Mouse (Mus musculus): ENCODE measurements at regions not wholly inside any gene's neighbourhood (a gene's known extent, or its start where the extent isn't known, plus 50 kb on each side); places are given as distances from the start of the nearest gene placed in this dataset.

- CTCF ChIA-PET: no interaction called here
Observed at GRCm38 (mm10) chr6:49637654-49638053, 184.9 kb upstream of the Npy start.

GRCm38 (mm10) chr6:49641256-49641655, 181.3 kb upstream of the Npy start:
- CTCF ChIA-PET: no interaction called here

GRCm38 (mm10) chr6:49654541-49655130, 167.9 kb upstream of the Npy start:
- CTCF ChIA-PET: no interaction called here

DNA sequence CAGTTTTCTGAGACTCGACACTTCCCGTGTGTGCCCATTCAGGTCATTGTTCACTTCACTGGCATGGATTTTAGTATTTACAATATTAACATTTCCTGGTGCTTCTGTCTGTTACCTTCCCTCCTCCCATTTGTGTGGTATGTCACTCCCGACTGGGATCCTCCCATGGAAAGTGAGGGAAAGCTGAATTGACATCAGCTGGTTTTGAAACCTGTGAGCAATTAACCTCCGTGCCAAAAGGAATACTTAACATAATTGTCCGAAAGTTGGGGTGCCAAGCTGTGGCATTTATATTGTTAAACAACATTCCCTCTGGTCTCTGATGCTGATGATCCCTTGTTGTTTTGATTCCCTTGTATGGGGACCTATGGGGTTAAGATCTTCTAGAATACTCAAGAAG, 167.3 kb upstream of the Npy start:
- CTCF ChIA-PET: no interaction called here

GRCm38 (mm10) chr6:49656359-49657280, 165.9 kb upstream of the Npy start:
- CTCF ChIA-PET: no interaction called here

DNA sequence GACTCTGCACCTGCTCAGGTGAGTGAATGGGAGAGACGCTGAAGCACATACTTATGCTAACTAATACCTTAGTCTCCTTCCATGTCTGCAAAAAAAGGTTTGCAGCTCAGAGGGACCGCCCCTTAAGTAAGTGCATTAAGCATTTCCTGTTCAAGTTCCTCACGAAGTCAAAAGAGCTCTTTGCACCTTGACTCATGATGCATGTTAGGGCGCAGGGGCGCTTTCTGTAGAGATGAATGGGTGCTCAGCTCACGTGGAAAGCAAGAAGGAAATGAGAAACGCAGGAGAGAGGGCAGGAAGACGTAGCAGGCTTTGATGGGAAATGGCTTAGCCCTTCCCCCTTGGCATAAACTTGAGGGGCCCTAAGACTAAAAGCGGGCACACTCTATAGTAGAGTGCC, 164.5 kb upstream of the Npy start:
- CTCF ChIA-PET: no interaction called here

DNA sequence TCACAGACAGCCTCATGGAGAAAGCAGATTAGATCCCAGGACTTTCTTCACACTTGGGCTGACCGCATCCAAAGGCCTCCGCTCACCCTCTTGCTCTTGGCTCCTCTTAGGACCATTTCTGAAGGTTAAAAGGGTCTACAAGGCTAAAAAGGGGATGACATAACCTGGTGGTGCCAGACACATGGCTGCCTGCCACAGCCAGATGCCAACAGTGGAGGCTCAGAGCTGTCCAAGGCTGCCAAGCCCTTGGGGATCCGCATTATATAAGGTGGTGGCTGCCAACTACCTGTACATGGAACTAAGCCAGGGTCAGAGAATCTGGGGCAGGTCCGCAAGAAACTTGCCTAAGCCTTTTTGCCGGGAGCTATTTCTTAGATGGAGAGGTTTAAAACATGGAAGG, 151.5 kb upstream of the Npy start:
- CTCF ChIA-PET: no interaction called here

DNA sequence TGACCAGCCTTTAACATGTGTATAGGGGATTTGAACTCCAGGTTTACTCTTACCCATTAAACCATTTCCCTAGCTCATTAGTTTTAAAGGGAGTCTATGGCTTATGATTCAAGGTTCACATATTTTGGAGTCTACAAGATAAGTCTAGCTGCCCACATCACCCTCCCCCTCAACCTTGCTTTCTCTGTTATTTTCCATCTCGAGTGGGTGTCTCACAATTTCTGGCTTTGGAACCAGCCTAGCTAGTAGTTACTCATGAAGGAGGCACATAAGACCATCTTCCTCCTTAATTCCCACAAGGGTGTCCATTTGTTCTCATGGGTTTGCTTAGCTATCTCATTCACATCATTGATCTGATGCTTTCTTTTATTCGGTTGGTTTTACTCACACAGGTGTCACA, 150.6 kb upstream of the Npy start:
- CTCF ChIA-PET: no interaction called here

- CTCF ChIA-PET: no interaction called here
Observed at GRCm38 (mm10) chr6:49686776-49687175, 135.7 kb upstream of the Npy start.

DNA sequence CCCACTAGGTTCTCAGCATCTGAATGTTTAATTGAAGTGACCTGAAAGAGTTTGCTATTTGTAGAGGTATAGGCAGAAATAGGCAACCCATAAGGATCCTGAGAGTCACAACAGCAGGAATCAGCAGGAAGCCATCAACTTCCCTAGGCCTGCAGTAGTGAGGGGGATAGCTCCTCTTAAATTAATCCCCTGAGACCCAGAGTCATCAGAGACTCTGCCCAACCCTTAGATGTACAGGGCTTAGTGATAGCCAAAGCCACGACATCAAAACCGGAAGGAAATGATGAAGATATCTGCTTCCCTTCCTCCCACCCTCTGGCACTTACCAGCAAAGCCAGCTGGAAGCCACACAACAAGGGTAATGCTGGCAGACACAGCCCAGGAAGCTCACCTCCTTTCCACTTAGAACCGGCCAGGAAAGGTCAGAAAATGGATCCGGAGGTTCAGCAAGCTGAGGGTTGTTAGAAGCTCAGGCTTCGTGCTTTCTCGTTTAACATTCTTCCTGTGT, 130.4 kb upstream of the Npy start:
- CTCF ChIA-PET: no interaction called here

DNA sequence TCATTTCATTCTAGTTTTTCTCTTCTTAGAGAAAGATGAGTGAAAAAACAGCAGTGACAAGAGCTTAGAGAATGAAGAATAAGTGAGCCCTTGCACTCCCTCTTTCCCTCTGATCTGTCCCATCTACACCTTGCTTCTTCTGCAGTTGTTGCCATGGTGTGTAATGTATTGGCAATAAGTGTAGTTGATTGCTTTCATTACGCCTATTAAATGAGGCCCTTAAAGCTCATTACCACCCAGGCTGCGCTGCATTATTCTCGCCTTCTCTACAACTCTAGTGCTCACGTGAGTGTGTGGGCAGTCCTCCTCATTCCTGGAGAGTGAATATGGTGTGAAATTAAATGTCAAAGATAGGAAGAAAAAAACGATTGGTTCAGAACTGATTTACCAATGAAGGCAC, 127.7 kb upstream of the Npy start:
- CTCF ChIA-PET: no interaction called here

- CTCF ChIA-PET: no interaction called here
Observed at GRCm38 (mm10) chr6:49696990-49697389, 125.5 kb upstream of the Npy start.

GRCm38 (mm10) chr6:49701453-49701852, 121.1 kb upstream of the Npy start:
- CTCF ChIA-PET: no interaction called here

DNA sequence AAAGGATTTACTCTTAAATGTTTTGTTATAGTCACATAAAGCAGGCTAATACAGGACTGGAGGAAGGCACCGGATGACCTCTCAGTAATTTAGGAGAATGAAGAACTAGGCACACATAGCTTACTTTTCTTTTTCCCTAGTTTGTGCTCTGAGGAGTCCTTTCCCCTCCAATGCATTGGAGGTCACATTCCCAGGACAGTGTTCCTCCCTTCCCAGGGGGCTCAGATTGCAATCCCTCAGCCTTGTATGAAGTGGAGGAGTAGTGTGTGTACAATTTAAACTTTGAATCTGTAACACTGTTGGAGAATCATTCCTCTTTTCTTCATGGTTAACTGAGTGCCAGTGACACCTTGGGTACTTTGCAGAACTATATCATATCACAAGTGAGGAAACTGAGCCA, 109.5 kb upstream of the Npy start:
- CTCF ChIA-PET: no interaction called here

- CTCF ChIA-PET: no interaction called here
Observed at GRCm38 (mm10) chr6:49716520-49716919, 106.0 kb upstream of the Npy start.

GRCm38 (mm10) chr6:49716945-49717344, 105.6 kb upstream of the Npy start:
- CTCF ChIA-PET: no interaction called here

DNA sequence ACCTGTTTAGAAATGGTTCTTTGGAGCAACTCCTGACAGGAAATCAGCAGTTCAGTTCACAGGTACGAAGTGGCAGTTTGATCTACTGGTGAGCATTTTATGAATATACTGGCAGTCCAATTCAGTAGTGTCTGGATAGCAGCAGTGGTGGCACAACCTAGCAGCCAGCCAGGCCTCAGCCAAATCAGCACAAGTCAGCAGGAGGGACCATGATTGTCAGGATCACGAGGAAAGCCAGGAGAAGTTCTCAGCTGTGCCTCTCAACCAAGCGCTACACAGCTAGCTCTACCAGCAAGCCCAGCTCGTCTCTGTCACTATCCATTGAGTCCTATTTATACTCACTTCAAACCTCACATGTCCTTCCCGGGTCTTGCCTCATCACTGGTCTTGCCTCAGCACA, 89.3 kb upstream of the Npy start:
- CTCF ChIA-PET: no interaction called here

DNA sequence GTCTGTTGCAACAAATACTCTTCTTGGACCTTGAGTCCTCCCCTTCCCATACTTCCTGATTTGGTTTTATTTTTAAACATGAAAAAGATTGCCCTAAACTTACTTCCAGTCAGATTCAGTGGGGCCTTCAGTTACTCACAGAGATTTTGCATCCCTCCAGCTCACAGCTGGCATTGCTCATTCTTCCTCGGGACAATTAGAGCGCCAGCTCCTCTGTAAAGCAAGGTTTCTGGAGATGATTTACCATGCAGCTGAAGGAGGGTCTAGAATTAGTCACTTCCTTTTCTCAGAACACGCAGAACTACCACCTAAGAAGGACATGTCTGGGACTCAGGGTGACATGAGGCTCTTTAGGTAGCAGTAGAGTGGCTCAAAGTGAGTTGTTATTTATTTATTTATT, 79.4 kb upstream of the Npy start:
- CTCF ChIA-PET: no interaction called here

DNA sequence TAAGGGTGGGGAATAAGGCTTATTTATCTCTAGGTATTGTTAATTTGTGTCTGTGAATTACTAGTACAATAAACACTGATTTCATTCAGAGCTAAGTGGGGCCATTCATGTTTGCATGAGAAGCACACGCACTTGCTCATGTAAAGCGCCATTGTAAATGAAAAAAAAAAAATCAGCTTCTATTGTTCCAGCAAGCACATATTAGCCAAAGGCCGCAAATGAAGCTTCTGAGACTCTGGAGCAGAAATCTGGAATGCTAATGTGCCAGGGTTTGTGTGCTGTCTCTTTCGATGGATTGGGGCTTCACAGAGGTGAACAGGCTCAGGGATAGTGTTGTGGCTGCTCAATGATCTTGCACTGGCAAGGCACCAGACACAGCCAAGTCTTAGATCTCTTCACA, 77.2 kb upstream of the Npy start:
- CTCF ChIA-PET: no interaction called here

DNA sequence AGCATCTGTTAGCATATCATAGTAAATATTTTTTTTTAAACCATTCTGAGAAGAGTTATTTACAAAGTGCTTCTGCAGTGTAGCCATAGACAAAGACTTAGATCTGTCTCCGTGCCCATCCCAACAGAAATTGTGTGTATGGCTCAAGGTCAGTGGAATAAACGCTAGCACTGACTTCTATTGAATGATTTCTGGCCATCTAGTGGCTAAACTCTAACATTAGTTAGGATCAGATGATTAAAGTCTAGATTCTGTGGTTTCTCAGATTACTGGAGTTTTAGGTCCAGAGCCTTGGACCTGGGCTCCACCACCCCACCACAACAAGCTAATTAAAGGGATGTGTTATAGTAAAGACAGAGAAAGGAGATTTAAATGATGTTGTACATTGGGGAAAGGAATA, 72.0 kb upstream of the Npy start:
- CTCF ChIA-PET: no interaction called here

DNA sequence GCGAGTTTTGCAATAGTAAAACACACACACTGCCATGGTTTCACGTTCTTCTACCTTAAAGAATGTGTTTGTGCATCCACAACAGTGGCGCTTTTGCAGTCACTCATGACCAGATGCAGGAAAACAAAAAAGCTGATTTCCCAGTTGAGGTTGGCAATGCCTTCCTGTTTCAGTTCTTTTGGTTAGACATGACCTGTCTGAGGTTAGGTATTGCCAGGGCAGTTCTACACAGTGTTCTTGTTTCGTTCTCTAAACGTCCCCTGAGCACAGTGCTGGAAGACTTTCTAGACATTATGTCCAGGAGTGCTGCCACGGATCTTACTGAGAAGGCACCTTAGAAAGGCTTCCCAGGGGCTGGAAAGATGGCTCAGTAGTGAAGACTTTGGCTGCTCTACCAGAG, 62.9 kb upstream of the Npy start:
- CTCF ChIA-PET: no interaction called here

DNA sequence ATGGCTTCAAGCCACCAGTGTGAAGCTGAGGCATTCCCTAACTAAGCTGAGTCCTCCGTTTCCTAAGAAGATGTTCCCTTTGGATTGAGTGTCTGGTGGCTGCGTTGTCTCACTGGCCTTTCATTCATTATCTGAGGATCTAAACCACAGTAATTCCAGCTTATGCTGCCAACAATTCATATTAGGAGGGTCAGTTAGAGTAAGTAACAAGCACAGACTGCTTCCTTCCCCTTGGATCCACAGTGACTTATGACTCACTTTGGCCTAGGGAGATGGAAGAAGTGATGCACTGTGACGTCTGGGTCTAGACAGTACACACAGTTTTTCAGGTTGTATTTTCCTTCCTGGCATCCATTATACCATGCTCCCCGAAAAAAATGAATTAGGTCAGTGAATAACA, 57.8 kb upstream of the Npy start:
- CTCF ChIA-PET: no interaction called here

GRCm38 (mm10) chr6:49769904-49770720, 52.4 kb upstream of the Npy start:
- CTCF ChIA-PET: no interaction called here
